Mouse (Mus musculus) urinary bladder, postnatal 25 days (tissue): ENCODE results near the gene Olfr890.
"Not testable (repeated sequence)": the region's sequence is repeated elsewhere in the genome, so short reads cannot be mapped to it uniquely, and the experiment has no call there.

ENCODE experiments used
- DNase-seq: peaks from one replicate; pipeline ENCODE4 v3.0.0; 2022; ENCODE audit warnings: low spot score

The Olfr890 gene

GRCm38 (mm10) chr9:38142217-38142616 is at the start of gene Olfr890:
Olfr890 (plus strand) TSS chr9:38142517.
- DNase-seq, result no peak

- no peak for DNase-seq
These were observed 34.5 kb upstream of the Olfr890 start, which contains the start of gene Olfr888 for GRCm38 (mm10) chr9:38107828-38108227. Olfr888 (plus strand) TSS chr9:38108128.

GRCm38 (mm10) chr9:38114898-38115297 is 27.4 kb upstream of the Olfr890 start, which contains the start of gene Olfr889:
Olfr889 (plus strand) TSS chr9:38115198.
- DNase-seq, result no peak

GRCm38 (mm10) chr9:38168341-38168740 is 26.0 kb downstream of the Olfr890 start:
- DNase-seq, result not testable (repeated sequence)

GRCm38 (mm10) chr9:38180721-38181120 is 38.4 kb downstream of the Olfr890 start, which contains the start of gene Olfr891:
Olfr891 (minus strand) TSS chr9:38180821.
- DNase-seq, result no peak
